Mouse (Mus musculus): ENCODE data around the gene Mdm1. TPM values are rescaled to one million over a fixed set of nuclear protein-coding genes. Genes with fewer than 3 reads are reported as not detected.

Gene Mdm1
- polyA plus RNA-seq, 2 experiments from 2014 or later = 6.3 to 10.3 TPM

Other genes starting within 250 kb of the Mdm1 start
- not detected for gene Il22, start 63.1 kb downstream of the Mdm1 start, polyA plus RNA-seq (2017; shearing (Covaris generic))
- gene Gm32717, start 99.0 kb downstream of the Mdm1 start, polyA plus RNA-seq (2017; shearing (Covaris generic)) = not detected
- gene Gm32802, start 116.9 kb downstream of the Mdm1 start, polyA plus RNA-seq (2017; shearing (Covaris generic)) = not detected
- gene Iltifb, start 153.2 kb downstream of the Mdm1 start, polyA plus RNA-seq (2017; shearing (Covaris generic)) = under 1 TPM in 1 of 2 experiments, not detected in 1; 0.49 TPM
- gene Gm9040, start 185.2 kb downstream of the Mdm1 start, polyA plus RNA-seq (2017; shearing (Covaris generic)) = not detected
- not detected for gene Gm9044, start 190.6 kb downstream of the Mdm1 start, polyA plus RNA-seq (2017; shearing (Covaris generic))
- gene Gm9045, start 196.0 kb downstream of the Mdm1 start, polyA plus RNA-seq (2017; shearing (Covaris generic)) = not detected
- gene Gm9046, start 201.4 kb downstream of the Mdm1 start, polyA plus RNA-seq (2017; shearing (Covaris generic)) = not detected
- gene Gm9048, start 206.9 kb downstream of the Mdm1 start, polyA plus RNA-seq (2017; shearing (Covaris generic)) = under 1 TPM in 1 of 2 experiments, not detected in 1; 0.48 TPM
- gene Gm9049, start 212.3 kb downstream of the Mdm1 start, polyA plus RNA-seq (2017; shearing (Covaris generic)) = not detected